Mouse (Mus musculus): ENCODE data around the gene 9330182L06Rik. TPM values are rescaled to one million over a fixed set of nuclear protein-coding genes. Genes with fewer than 3 reads are reported as not detected.

Gene 9330182L06Rik
- polyA plus RNA-seq (2015; fragmentation: Nextera tagmentation; extraction: Ambion mirVana) = 19.7 and 21.2 TPM in 2 replicates

GRCm38 (mm10) chr5:9265586-9266279 is at the start of gene 9330182L06Rik:
TSS of gene 9330182L06Rik (plus strand) at chr5:9266118.
- peak within 1 kb of the TSS; percentile 75 for H3K4me2 ChIP-seq
- ATAC-seq (replicated peaks) = peak; percentile 96
- WGBS = under 1% methylated on average over 47 of the region's 47 CpGs
- H3K27me3 ChIP-seq (replicated peaks) = no peaks in the 10 kb centered on the region
- H3K4me1 ChIP-seq = peaks cover 14% of the 10 kb centered on the region
- H3K4me3 ChIP-seq = peak within 1 kb of the TSS; percentile 58
- H3K36me3 ChIP-seq (replicated peaks) = no peaks in the 10 kb centered on the region
- H3K9ac ChIP-seq = peak within 1 kb of the TSS; percentile 80
- peak within 1 kb of the TSS; percentile 95 for H3K27ac ChIP-seq
- H3K9me3 ChIP-seq = no peaks in the 10 kb centered on the region

GRCm38 (mm10) chr5:9227456-9228008 is 38.4 kb upstream of the 9330182L06Rik start:
- H3K9ac ChIP-seq = no peak overlapping the region
- H3K4me2 ChIP-seq = no peak overlapping the region
- no peaks in the 10 kb centered on the region for H3K27me3 ChIP-seq (replicated peaks)
- no peak overlapping the region for H3K4me3 ChIP-seq
- no peak for ATAC-seq (replicated peaks)
- no peaks in the 10 kb centered on the region for H3K36me3 ChIP-seq (replicated peaks)
- H3K27ac ChIP-seq = no peak overlapping the region
- WGBS = 81% methylated on average over 4 of the region's 4 CpGs
- H3K9me3 ChIP-seq = no peaks in the 10 kb centered on the region
- H3K4me1 ChIP-seq = no peaks in the 10 kb centered on the region

- Histone ChIP-seq H3K27me3 (replicated peaks) (no peaks in the 10 kb centered on the region), H3K9me3 (no peaks in the 10 kb centered on the region), H3K27ac (no peak overlapping the region), H3K4me2 (no peak overlapping the region), H3K36me3 (replicated peaks) (no peaks in the 10 kb centered on the region), H3K4me1 (peaks cover 14% of the 10 kb centered on the region), H3K4me3 (no peak overlapping the region), H3K9ac (no peak overlapping the region)
- no peak for ATAC-seq (replicated peaks)
- WGBS = 78% methylated on average over 4 of the region's 4 CpGs
These were observed 1.6 kb upstream of the 9330182L06Rik start for GRCm38 (mm10) chr5:9264361-9264760.

DNA sequence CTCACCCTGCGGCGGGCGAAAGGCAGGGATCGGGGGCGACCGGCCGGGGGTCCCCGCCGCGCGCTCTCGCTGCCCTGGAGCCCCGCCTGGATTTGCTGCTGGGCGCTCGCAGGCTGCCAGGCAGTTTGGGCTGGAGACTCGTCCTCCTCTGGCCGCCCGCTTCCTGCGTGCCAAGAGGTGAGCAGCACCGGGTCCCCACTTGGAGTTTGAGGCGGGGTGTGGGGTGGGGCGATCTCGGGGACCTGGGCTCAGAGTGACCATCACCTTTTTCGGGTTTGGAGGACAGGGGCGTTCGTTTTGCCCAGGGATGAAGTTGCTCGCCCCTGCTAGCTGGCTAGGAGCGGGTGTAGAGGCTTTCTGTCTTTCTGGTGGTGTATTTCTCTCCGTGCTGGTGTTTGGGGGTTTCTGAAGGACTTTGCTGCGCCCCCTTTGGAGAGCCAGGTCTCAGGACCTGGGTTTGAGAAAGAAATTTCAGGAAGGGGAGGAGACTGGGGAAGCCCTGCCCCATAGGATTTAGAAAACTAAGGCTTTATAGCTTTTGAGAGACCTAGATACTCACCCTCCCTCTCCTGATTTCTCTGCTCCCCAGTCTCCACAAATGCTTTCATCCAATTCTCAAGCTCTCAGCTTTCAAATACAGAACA is 484 bp downstream of the 9330182L06Rik start:
- under 1% methylated on average over 30 of the region's 30 CpGs for WGBS
- no peaks in the 10 kb centered on the region for H3K36me3 ChIP-seq (replicated peaks)
- H3K4me1 ChIP-seq = peaks cover 14% of the 10 kb centered on the region
- H3K9ac ChIP-seq = peak overlapping the region; percentile 80
- no peaks in the 10 kb centered on the region for H3K9me3 ChIP-seq
- peak overlapping the region; percentile 95 for H3K27ac ChIP-seq
- no peaks in the 10 kb centered on the region for H3K27me3 ChIP-seq (replicated peaks)
- no peak; the same call in none of the 2 replicates for ATAC-seq (replicated peaks)
- peak overlapping the region; percentile 75 for H3K4me2 ChIP-seq
- peak overlapping the region; percentile 58 for H3K4me3 ChIP-seq

DNA sequence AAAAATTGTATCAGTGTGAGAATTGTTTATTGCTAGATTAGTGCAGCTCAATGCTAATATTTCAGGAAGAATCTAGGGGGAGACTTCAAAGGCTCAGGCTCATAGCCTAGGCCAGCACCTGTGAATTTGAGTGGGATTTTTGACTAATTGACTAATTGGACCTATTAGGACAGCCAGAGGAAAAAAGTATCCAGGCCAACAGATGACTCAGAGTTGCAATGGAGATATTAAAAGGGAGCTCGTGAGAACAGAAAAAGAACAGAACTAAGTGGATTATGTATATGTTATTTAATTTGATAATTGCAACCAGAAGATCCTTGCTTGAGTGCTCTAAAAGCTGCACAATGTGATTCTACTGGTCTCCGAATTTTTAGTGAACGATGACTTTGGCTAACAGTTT is 3.7 kb downstream of the 9330182L06Rik start:
- Histone ChIP-seq H3K4me2 (no peak overlapping the region), H3K36me3 (replicated peaks) (no peaks in the 10 kb centered on the region), H3K9ac (no peak overlapping the region), H3K9me3 (no peaks in the 10 kb centered on the region), H3K4me1 (peaks cover 14% of the 10 kb centered on the region), H3K4me3 (no peak overlapping the region), H3K27ac (no peak overlapping the region), H3K27me3 (replicated peaks) (no peaks in the 10 kb centered on the region)
- 83% methylated on average over 3 of the region's 3 CpGs for WGBS
- no peak for ATAC-seq (replicated peaks)

DNA sequence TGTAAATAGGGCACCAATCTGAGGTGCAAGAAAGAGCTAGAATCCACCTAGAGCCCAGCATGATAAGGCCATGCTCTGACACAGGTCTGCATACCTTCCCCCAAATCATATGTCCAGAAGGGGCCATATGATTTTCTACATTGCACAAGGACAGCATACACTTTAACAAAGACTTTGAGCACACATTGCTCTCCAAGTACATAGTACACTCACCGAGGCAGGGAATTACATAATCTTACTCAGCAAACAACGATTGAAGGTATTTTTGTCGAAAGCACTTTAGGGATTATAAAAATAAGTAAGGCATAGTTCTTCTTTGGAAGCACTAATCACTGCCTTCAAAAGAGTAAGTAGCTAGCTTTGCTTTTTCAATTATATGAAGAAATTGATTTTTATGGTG is 7.1 kb downstream of the 9330182L06Rik start:
- ATAC-seq (replicated peaks) = no peak
- Histone ChIP-seq H3K36me3 (replicated peaks) (no peaks in the 10 kb centered on the region), H3K27ac (no peak overlapping the region), H3K9me3 (no peaks in the 10 kb centered on the region), H3K27me3 (replicated peaks) (no peaks in the 10 kb centered on the region), H3K9ac (no peak overlapping the region), H3K4me1 (no peaks in the 10 kb centered on the region), H3K4me3 (no peak overlapping the region), H3K4me2 (no peak overlapping the region)
- WGBS = 82% methylated on average over 3 of the region's 3 CpGs

DNA sequence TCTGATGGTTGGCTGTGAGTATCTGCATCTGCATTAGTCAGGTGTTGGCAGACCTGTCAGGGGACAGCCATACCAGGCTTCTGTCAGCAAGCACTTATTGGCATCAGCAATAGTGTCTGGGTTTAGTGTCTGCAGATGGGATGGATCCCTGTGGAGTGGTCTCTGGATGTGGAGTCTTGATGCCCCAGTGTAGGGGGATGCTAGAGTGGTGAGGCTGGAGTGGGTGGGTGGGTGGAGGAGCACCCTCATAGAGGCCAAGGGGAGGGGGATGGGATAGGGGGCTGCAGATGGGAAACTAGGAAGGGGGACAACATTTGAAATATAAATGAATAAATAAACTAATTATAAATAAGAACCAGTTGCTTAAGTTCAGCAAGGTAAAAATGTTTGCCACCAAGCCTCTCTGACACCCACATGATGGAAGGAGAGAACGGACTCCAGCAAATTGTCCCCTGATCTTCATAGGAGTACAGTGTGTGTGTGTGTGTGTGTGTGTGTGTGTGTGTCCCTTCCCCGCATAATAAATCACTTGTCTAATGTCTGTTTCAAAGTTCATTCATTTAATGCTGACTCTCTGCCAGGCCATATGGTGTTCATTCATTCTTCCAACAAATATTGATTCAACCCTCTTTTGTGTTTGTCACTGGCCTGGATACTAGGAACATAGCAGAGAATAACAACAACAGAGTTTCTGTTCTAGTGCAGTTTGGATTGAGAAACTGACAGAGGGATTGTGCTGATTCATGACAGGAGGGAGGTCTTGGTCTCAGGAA is 30.0 kb downstream of the 9330182L06Rik start:
- no peak overlapping the region for H3K27ac ChIP-seq
- ATAC-seq (replicated peaks) = peak; percentile 45; the same call in 1 of the 2 replicates
- no peak overlapping the region for H3K9ac ChIP-seq
- WGBS = 65% methylated on average over 2 of the region's 2 CpGs
- H3K4me3 ChIP-seq = no peak overlapping the region
- H3K4me1 ChIP-seq = peaks cover 2% of the 10 kb centered on the region; the same call in 1 of the 2 replicates
- H3K4me2 ChIP-seq = no peak overlapping the region
- no peaks in the 10 kb centered on the region for H3K9me3 ChIP-seq
- no peaks in the 10 kb centered on the region for H3K36me3 ChIP-seq (replicated peaks)
- no peaks in the 10 kb centered on the region for H3K27me3 ChIP-seq (replicated peaks)

GRCm38 (mm10) chr5:9296550-9296928 is 30.6 kb downstream of the 9330182L06Rik start:
- H3K27ac ChIP-seq = no peak overlapping the region
- H3K36me3 ChIP-seq (replicated peaks) = no peaks in the 10 kb centered on the region
- no peak overlapping the region for H3K9ac ChIP-seq
- ATAC-seq (replicated peaks) = peak; percentile 30; the same call in 1 of the 2 replicates
- H3K4me1 ChIP-seq = peaks cover 2% of the 10 kb centered on the region; the same call in 1 of the 2 replicates
- H3K4me3 ChIP-seq = no peak overlapping the region
- H3K9me3 ChIP-seq = no peaks in the 10 kb centered on the region
- no peaks in the 10 kb centered on the region for H3K27me3 ChIP-seq (replicated peaks)
- H3K4me2 ChIP-seq = no peak overlapping the region

DNA sequence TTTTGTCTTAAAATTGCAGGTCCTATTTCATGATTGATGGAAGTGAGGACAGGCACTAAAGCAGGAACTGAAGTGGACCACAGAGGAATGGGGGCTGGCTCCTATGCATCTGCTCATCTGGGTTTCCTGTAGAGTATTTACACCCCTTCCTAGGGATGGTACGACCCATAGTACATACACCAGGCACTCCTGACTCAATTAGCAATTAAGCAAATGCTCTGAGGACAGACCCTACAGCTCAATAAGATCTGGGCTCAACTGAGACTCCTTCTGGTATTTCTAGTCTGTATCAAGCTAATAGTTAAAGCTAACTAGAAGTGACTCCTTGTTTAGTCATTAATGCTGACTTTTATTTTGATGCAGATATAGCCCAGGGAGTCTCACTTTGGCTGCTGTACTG is 60.9 kb downstream of the 9330182L06Rik start:
- H3K27me3 ChIP-seq (replicated peaks) = no peaks in the 10 kb centered on the region
- WGBS = 71% methylated on average over 1 of the region's 1 CpGs
- no peak for ATAC-seq (replicated peaks)
- no peak overlapping the region for H3K4me3 ChIP-seq
- no peaks in the 10 kb centered on the region for H3K4me1 ChIP-seq
- no peak overlapping the region for H3K27ac ChIP-seq
- no peak overlapping the region for H3K4me2 ChIP-seq
- no peak overlapping the region for H3K9ac ChIP-seq
- H3K9me3 ChIP-seq = no peaks in the 10 kb centered on the region
- H3K36me3 ChIP-seq (replicated peaks) = no peaks in the 10 kb centered on the region

- H3K4me1 ChIP-seq = no peaks in the 10 kb centered on the region
- no peak overlapping the region for H3K27ac ChIP-seq
- no peak overlapping the region for H3K9ac ChIP-seq
- no peak for ATAC-seq (replicated peaks)
- H3K4me2 ChIP-seq = no peak overlapping the region
- WGBS = 94% methylated on average over 1 of the region's 1 CpGs
- H3K9me3 ChIP-seq = no peaks in the 10 kb centered on the region
- no peaks in the 10 kb centered on the region for H3K27me3 ChIP-seq (replicated peaks)
- H3K4me3 ChIP-seq = no peak overlapping the region
- H3K36me3 ChIP-seq (replicated peaks) = no peaks in the 10 kb centered on the region
These were observed 61.6 kb downstream of the 9330182L06Rik start for GRCm38 (mm10) chr5:9327528-9327927.

DNA sequence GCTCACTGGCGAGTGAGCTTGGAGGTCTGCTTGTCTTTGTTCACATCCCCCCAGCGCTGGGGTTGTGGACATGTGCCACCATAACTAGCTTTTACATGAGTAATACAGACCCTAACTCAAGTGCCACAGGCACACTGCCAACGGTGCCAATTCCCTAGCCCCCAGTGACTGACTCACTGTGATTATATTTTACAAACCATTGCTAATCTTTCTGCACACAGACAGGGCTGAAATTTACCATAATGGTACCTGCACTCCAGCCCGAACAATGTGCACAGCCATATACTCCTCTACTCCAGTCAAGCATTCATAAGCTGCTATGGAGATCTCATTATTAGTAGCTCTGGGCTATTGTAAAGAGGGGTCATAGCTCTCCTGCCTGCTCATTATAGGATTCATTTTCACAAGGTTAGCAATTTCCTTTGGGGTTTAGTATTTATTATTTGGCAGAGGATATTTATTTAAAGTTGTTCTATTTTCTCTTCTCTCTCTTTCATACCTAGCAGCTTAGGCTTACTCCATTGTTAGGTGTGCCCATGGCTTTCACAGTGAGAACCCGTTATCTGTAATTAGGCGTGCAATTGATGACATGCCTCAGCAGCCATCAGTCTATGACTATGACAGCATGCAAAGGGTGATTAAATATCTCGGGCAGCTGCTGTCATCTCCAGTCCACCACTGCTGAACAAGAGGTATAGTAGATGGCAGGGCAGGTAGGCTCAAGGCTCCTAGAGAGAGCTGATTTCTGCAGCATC is 73.0 kb downstream of the 9330182L06Rik start:
- Histone ChIP-seq H3K27ac (peak overlapping the region; percentile 83), H3K36me3 (replicated peaks) (no peaks in the 10 kb centered on the region), H3K4me1 (peaks cover 17% of the 10 kb centered on the region), H3K4me2 (peak overlapping the region; percentile 2; the same call in 1 of the 2 replicates), H3K9me3 (no peaks in the 10 kb centered on the region), H3K9ac (no peak overlapping the region), H3K4me3 (no peak overlapping the region), H3K27me3 (replicated peaks) (no peaks in the 10 kb centered on the region)
- peak; percentile 92 for ATAC-seq (replicated peaks)
- WGBS = 24% methylated on average over 7 of the region's 7 CpGs

All from midbrain, embryonic 15.5 days (tissue).